Mouse (Mus musculus): Measurements from ENCODE around the gene U2af1l4.

DNA sequence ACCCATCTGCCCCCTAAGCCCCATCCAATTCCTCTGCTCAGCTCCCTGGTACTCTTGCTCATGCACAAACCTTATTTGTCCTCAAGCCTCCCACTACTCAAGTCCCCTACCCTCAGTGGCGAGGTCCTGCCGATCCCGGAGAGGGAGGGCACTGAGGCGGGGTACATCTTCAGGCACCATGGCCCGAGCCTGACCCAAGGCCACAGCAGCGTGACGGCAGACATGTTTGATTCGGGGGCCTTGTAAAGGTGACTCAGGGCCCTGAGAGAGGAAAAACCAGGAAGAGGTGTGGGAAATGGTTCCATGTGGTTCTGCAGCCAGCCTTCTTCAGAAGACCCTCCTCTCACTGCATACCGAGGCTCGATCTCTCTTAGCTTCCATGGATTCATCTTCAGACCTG, 21.2 kb downstream of the U2af1l4 start:
- TF ChIP-seq MAX (IDR thresholded peaks at IDR 0.05; ENCODE audit: low read depth): no peak
- TF ChIP-seq POLR2A (IDR thresholded peaks at IDR 0.05; ENCODE audit: insufficient read length, low read depth): no peak
- no peak for TF ChIP-seq TCF12 (IDR thresholded peaks at IDR 0.05; ENCODE audit: insufficient read depth, poor library complexity, severe bottlenecking)
- TF ChIP-seq POLR2AphosphoS2 (IDR thresholded peaks at IDR 0.05; ENCODE audit: insufficient read length, low read depth): no peak
- no peak for TF ChIP-seq CEBPB (IDR thresholded peaks at IDR 0.05; ENCODE audit: insufficient read depth, poor library complexity, severe bottlenecking)
- no peak for TF ChIP-seq USF1 (IDR thresholded peaks at IDR 0.05; ENCODE audit: low read depth)
- TF ChIP-seq TCF3 (IDR thresholded peaks at IDR 0.05; ENCODE audit: insufficient read length, low read depth): no peak
- TF ChIP-seq MYOG (IDR thresholded peaks at IDR 0.05; ENCODE audit: control insufficient read depth in 1 of 3, insufficient read depth in 1 of 3, insufficient read length in 2 of 3, low read depth in 2 of 3): no peak

All from myocyte (in vitro differentiated cells).